Mouse (Mus musculus) lung, postnatal 0 days (tissue): ENCODE measurements around the gene Gm20532. TPM values are rescaled to one million over a fixed set of nuclear protein-coding genes. Genes with fewer than 3 reads are reported as not detected.

Source experiments
- ATAC-seq: fragments of 200-750 bp; cut with Nextera tagmentation; 2 replicates; pipeline ENCODE4 v1.8.0; 2017; ENCODE audit warnings: moderate library complexity
- DNase-seq: peaks from one replicate; pipeline ENCODE4 v3.0.0-alpha.2; 2016; ENCODE audit warnings: low spot score
- H3K27ac ChIP-seq: fragments of 300-500 bp; sonication (generic); 2 replicates; pipeline ENCODE4 v1.5.1; 2014; ENCODE audit warnings: antibody characterized with exemption, mild to moderate bottlenecking, low read length, mixed read lengths
- H3K27me3 ChIP-seq: fragments of 300-500 bp; sonication (generic); replicated peaks from 2 replicates; pipeline ENCODE4 v1.6.1; 2014; ENCODE audit warnings: low read length, mixed read lengths; ENCODE audit not compliant: insufficient read depth
- H3K36me3 ChIP-seq: fragments of 300-500 bp; sonication (generic); 2 replicates; pipeline ENCODE4 v1.6.1; 2014; ENCODE audit warnings: low read length, mixed read lengths; ENCODE audit not compliant: insufficient read depth
- H3K4me1 ChIP-seq: fragments of 300-500 bp; sonication (generic); 2 replicates; pipeline ENCODE4 v1.6.1; 2014; ENCODE audit warnings: antibody characterized with exemption, low read depth, low read length, mixed read lengths; ENCODE audit not compliant: insufficient read depth
- H3K4me2 ChIP-seq: fragments of 300-500 bp; sonication (generic); replicated peaks from 2 replicates; pipeline ENCODE4 v1.6.1; 2014; ENCODE audit warnings: low read depth, mild to moderate bottlenecking, low read length, moderate library complexity, mixed read lengths
- H3K4me3 ChIP-seq: fragments of 300-500 bp; sonication (generic); 2 replicates; pipeline ENCODE4 v1.5.1; 2014; ENCODE audit warnings: low read depth, low read length
- H3K9ac ChIP-seq: fragments of 300-500 bp; sonication (generic); replicated peaks from 2 replicates; pipeline ENCODE4 v1.6.1; 2014; ENCODE audit warnings: low read depth, mild to moderate bottlenecking
- H3K9me3 ChIP-seq: fragments of 300-500 bp; sonication (generic); 2 replicates; pipeline ENCODE4 v1.6.1; 2016; ENCODE audit warnings: low read length, mixed read lengths
- CTCF ChIP-seq: IDR thresholded peaks from 2 replicates; pipeline ENCODE4 v1.5.1; 2016; ENCODE audit warnings: antibody characterized with exemption, mild to moderate bottlenecking
- EP300 ChIP-seq: IDR thresholded peaks from 2 replicates; pipeline ENCODE4 v1.6.1; 2016; ENCODE audit warnings: antibody characterized with exemption, mild to moderate bottlenecking, control low read depth
- WGBS: fragments of 180-500 bp; shearing (Covaris S2); extraction: QIAGEN DNeasy Blood & Tissue Kit; methylation state at CpG from one replicate; pipeline ENCODE4 v1.1.7; 2014; 5-methylcytosine and 5-hydroxymethylcytosine counted together
- polyA plus RNA-seq: library from polyadenylated mRNA; unstranded; fragments of >200 nt; fragmentation: Nextera tagmentation; extraction: Ambion mirVana; gene quantifications from 2 replicates; pipeline ENCODE4 v1.2.1, GENCODE M21; 2015

The Gm20532 gene
- polyA plus RNA-seq, 1 experiment from 2014 or later = not detected

GRCm38 (mm10) chr2:26605331-26605730, 18.9 kb downstream of the Gm20532 start:
- ATAC-seq = no peak
- no peak for DNase-seq
- Histone ChIP-seq H3K9me3 (no peaks in the 10 kb centered on the region), H3K27ac (no peak overlapping the region), H3K27me3 (no peaks in the 10 kb centered on the region), H3K9ac (no peak overlapping the region), H3K4me1 (peaks cover 21% of the 10 kb centered on the region; the same call in 1 of the 2 replicates), H3K4me3 (no peak overlapping the region), H3K36me3 (no peaks in the 10 kb centered on the region), H3K4me2 (no peak overlapping the region)
- WGBS = 83% methylated on average over 8 of the region's 8 CpGs
- peak; percentile 32; the same call in 1 of the 2 replicates for TF ChIP-seq CTCF
- TF ChIP-seq EP300 = no peak

- WGBS = 44% methylated on average over 3 of the region's 3 CpGs
- H3K36me3 ChIP-seq = no peaks in the 10 kb centered on the region
- no peak for ATAC-seq
- H3K9me3 ChIP-seq = no peaks in the 10 kb centered on the region
- no peak overlapping the region for H3K4me3 ChIP-seq
- no peak for DNase-seq
- H3K27me3 ChIP-seq = no peaks in the 10 kb centered on the region
- H3K27ac ChIP-seq = peak overlapping the region; percentile 93
- no peak overlapping the region; the same call in 1 of the 2 replicates for H3K9ac ChIP-seq
- TF ChIP-seq CTCF (no peak), EP300 (no peak)
- H3K4me1 ChIP-seq = peaks cover 21% of the 10 kb centered on the region; the same call in 1 of the 2 replicates
- no peak overlapping the region for H3K4me2 ChIP-seq
Measured at GRCm38 (mm10) chr2:26606579-26606978, 20.1 kb downstream of the Gm20532 start.

GRCm38 (mm10) chr2:26607056-26607910, 20.8 kb downstream of the Gm20532 start:
- peak; percentile 91 for DNase-seq
- no peaks in the 10 kb centered on the region for H3K36me3 ChIP-seq
- 31% methylated on average over 6 of the region's 6 CpGs for WGBS
- no peak overlapping the region for H3K4me3 ChIP-seq
- H3K27me3 ChIP-seq = no peaks in the 10 kb centered on the region
- peak; percentile 56; the same call in 1 of the 2 replicates for TF ChIP-seq EP300
- peak; percentile 41; the same call in 1 of the 2 replicates for TF ChIP-seq CTCF
- H3K27ac ChIP-seq = peak overlapping the region; percentile 93
- no peak overlapping the region for H3K4me2 ChIP-seq
- H3K4me1 ChIP-seq = peaks cover 21% of the 10 kb centered on the region; the same call in 1 of the 2 replicates
- H3K9ac ChIP-seq = no peak overlapping the region; the same call in 1 of the 2 replicates
- no peaks in the 10 kb centered on the region for H3K9me3 ChIP-seq
- ATAC-seq = peak; percentile 57

GRCm38 (mm10) chr2:26608781-26609180, 22.3 kb downstream of the Gm20532 start:
- no peak for DNase-seq
- Histone ChIP-seq H3K4me2 (no peak overlapping the region), H3K27me3 (no peaks in the 10 kb centered on the region), H3K4me1 (peaks cover 15% of the 10 kb centered on the region; the same call in 1 of the 2 replicates), H3K27ac (no peak overlapping the region), H3K9ac (no peak overlapping the region), H3K4me3 (no peak overlapping the region), H3K36me3 (no peaks in the 10 kb centered on the region), H3K9me3 (no peaks in the 10 kb centered on the region)
- TF ChIP-seq EP300 (no peak), CTCF (no peak)
- no peak for ATAC-seq

- DNase-seq = no peak
- Histone ChIP-seq H3K4me1 (peaks cover 15% of the 10 kb centered on the region; the same call in 1 of the 2 replicates), H3K9me3 (no peaks in the 10 kb centered on the region), H3K27ac (no peak overlapping the region), H3K36me3 (no peaks in the 10 kb centered on the region), H3K9ac (no peak overlapping the region), H3K4me2 (no peak overlapping the region), H3K4me3 (no peak overlapping the region), H3K27me3 (no peaks in the 10 kb centered on the region)
- ATAC-seq = no peak
- TF ChIP-seq EP300 (no peak), CTCF (no peak)
Measured at GRCm38 (mm10) chr2:26609261-26609661, 22.8 kb downstream of the Gm20532 start.

- no peaks in the 10 kb centered on the region for H3K9me3 ChIP-seq
- DNase-seq (no peak), ATAC-seq (no peak)
- H3K27me3 ChIP-seq = no peaks in the 10 kb centered on the region
- H3K36me3 ChIP-seq = no peaks in the 10 kb centered on the region
- TF ChIP-seq CTCF = no peak
- TF ChIP-seq EP300 = no peak; the same call in 1 of the 2 replicates
- H3K27ac ChIP-seq = no peak overlapping the region
- H3K4me2 ChIP-seq = no peak overlapping the region
- peaks cover 12% of the 10 kb centered on the region; the same call in 1 of the 2 replicates for H3K4me1 ChIP-seq
- no peak overlapping the region for H3K4me3 ChIP-seq
- no peak overlapping the region for H3K9ac ChIP-seq
- WGBS = 70% methylated on average over 3 of the region's 3 CpGs
Measured at GRCm38 (mm10) chr2:26610526-26610925, 24.1 kb downstream of the Gm20532 start.
